Mouse (Mus musculus) hindbrain, embryonic 10.5 days (tissue): ENCODE measurements at regions not wholly inside any gene's neighbourhood (a gene's known extent, or its start where the extent isn't known, plus 50 kb on each side); places are given as distances from the start of the nearest gene placed in this dataset.

ENCODE experiments used
- DNase-seq: peaks from one replicate; pipeline ENCODE4 v3.0.0-alpha.2; 2017; ENCODE audit warnings: low spot score
- H3K27ac ChIP-seq: fragments of 300-500 bp; sonication (generic); 2 replicates; pipeline ENCODE4 v1.5.1; 2016; ENCODE audit warnings: mild to moderate bottlenecking, moderate library complexity
- H3K27me3 ChIP-seq: fragments of 300-500 bp; sonication (generic); 2 replicates; pipeline ENCODE4 v1.6.1; 2016; ENCODE audit warnings: mild to moderate bottlenecking; ENCODE audit not compliant: poor library complexity, insufficient read depth, severe bottlenecking
- H3K36me3 ChIP-seq: fragments of 300-500 bp; sonication (generic); 2 replicates; pipeline ENCODE4 v1.6.1; 2016; ENCODE audit warnings: mild to moderate bottlenecking, moderate library complexity
- H3K4me1 ChIP-seq: fragments of 300-500 bp; sonication (generic); replicated peaks from 2 replicates; pipeline ENCODE4 v1.6.1; 2016; ENCODE audit warnings: mild to moderate bottlenecking
- H3K4me3 ChIP-seq: fragments of 300-500 bp; sonication (generic); 2 replicates; pipeline ENCODE4 v1.5.1; 2016; ENCODE audit warnings: mild to moderate bottlenecking, moderate library complexity
- H3K9me3 ChIP-seq: fragments of 300-500 bp; sonication (generic); 2 replicates; pipeline ENCODE4 v1.6.1; 2016; ENCODE audit warnings: mild to moderate bottlenecking, moderate library complexity
- WGBS: fragments of 180-500 bp; shearing (Covaris S2); methylation state at CpG from one replicate; pipeline ENCODE4 v1.1.7; 2016; 5-methylcytosine and 5-hydroxymethylcytosine counted together

GRCm38 (mm10) chr10:118769751-118770150 is 100.3 kb downstream of the Dyrk2 start:
- no peak overlapping the region for H3K4me3 ChIP-seq
- H3K27me3 ChIP-seq, result no peaks in the 10 kb centered on the region
- no peak overlapping the region for H3K27ac ChIP-seq
- WGBS, result 81% methylated on average over 4 of the region's 4 CpGs
- no peak for DNase-seq
- H3K36me3 ChIP-seq, result no peaks in the 10 kb centered on the region
- H3K9me3 ChIP-seq, result no peaks in the 10 kb centered on the region
- H3K4me1 ChIP-seq, result no peaks in the 10 kb centered on the region

- WGBS, result 92% methylated on average over 10 of the region's 10 CpGs
- Histone ChIP-seq H3K27ac (no peak overlapping the region), H3K27me3 (no peaks in the 10 kb centered on the region), H3K9me3 (no peaks in the 10 kb centered on the region), H3K4me1 (no peaks in the 10 kb centered on the region), H3K36me3 (no peaks in the 10 kb centered on the region), H3K4me3 (no peak overlapping the region)
- DNase-seq, result no peak
Observed at GRCm38 (mm10) chr10:118778656-118779055, 91.4 kb downstream of the Dyrk2 start.

- Histone ChIP-seq H3K36me3 (no peaks in the 10 kb centered on the region), H3K27me3 (no peaks in the 10 kb centered on the region), H3K4me3 (no peak overlapping the region), H3K4me1 (no peaks in the 10 kb centered on the region), H3K27ac (no peak overlapping the region), H3K9me3 (no peaks in the 10 kb centered on the region)
- 91% methylated on average over 10 of the region's 10 CpGs for WGBS
- no peak for DNase-seq
Observed at GRCm38 (mm10) chr10:118780831-118781569, 89.0 kb downstream of the Dyrk2 start.

GRCm38 (mm10) chr10:118781811-118782232 is 88.2 kb downstream of the Dyrk2 start:
- H3K9me3 ChIP-seq, result no peaks in the 10 kb centered on the region
- no peak overlapping the region for H3K4me3 ChIP-seq
- no peaks in the 10 kb centered on the region for H3K36me3 ChIP-seq
- no peak overlapping the region for H3K27ac ChIP-seq
- no peaks in the 10 kb centered on the region for H3K27me3 ChIP-seq
- no peak for DNase-seq
- 88% methylated on average over 10 of the region's 10 CpGs for WGBS
- H3K4me1 ChIP-seq, result no peaks in the 10 kb centered on the region

- Histone ChIP-seq H3K27me3 (no peaks in the 10 kb centered on the region), H3K4me1 (no peaks in the 10 kb centered on the region), H3K4me3 (no peak overlapping the region), H3K36me3 (no peaks in the 10 kb centered on the region), H3K27ac (no peak overlapping the region), H3K9me3 (no peaks in the 10 kb centered on the region)
- 75% methylated on average over 6 of the region's 6 CpGs for WGBS
- DNase-seq, result no peak
Observed at GRCm38 (mm10) chr10:118782646-118783045, 87.4 kb downstream of the Dyrk2 start.

- H3K4me1 ChIP-seq, result no peaks in the 10 kb centered on the region
- H3K27me3 ChIP-seq, result no peaks in the 10 kb centered on the region
- H3K27ac ChIP-seq, result no peak overlapping the region
- no peak for DNase-seq
- no peak overlapping the region for H3K4me3 ChIP-seq
- H3K9me3 ChIP-seq, result no peaks in the 10 kb centered on the region
- H3K36me3 ChIP-seq, result no peaks in the 10 kb centered on the region
- 82% methylated on average over 8 of the region's 8 CpGs for WGBS
Observed at GRCm38 (mm10) chr10:118787280-118787690, 82.7 kb downstream of the Dyrk2 start.

GRCm38 (mm10) chr10:118792352-118793100 is 77.5 kb downstream of the Dyrk2 start:
- H3K9me3 ChIP-seq, result no peaks in the 10 kb centered on the region
- H3K27ac ChIP-seq, result no peak overlapping the region
- no peaks in the 10 kb centered on the region for H3K36me3 ChIP-seq
- no peak overlapping the region for H3K4me3 ChIP-seq
- no peak for DNase-seq
- whole genome bisulfite sequencing, result 91% methylated on average over 15 of the region's 15 CpGs
- no peaks in the 10 kb centered on the region for H3K27me3 ChIP-seq
- no peaks in the 10 kb centered on the region; the same call in 1 of the 2 replicates for H3K4me1 ChIP-seq

- H3K4me1 ChIP-seq, result no peaks in the 10 kb centered on the region; the same call in 1 of the 2 replicates
- no peaks in the 10 kb centered on the region for H3K9me3 ChIP-seq
- H3K27me3 ChIP-seq, result no peaks in the 10 kb centered on the region
- DNase-seq, result no peak
- WGBS, result 94% methylated on average over 2 of the region's 2 CpGs
- H3K36me3 ChIP-seq, result no peaks in the 10 kb centered on the region
- H3K4me3 ChIP-seq, result no peak overlapping the region
- no peak overlapping the region for H3K27ac ChIP-seq
Observed at GRCm38 (mm10) chr10:118793794-118794193, 76.2 kb downstream of the Dyrk2 start.

GRCm38 (mm10) chr10:118794395-118795060 is 75.5 kb downstream of the Dyrk2 start:
- no peak for DNase-seq
- Histone ChIP-seq H3K9me3 (no peaks in the 10 kb centered on the region), H3K4me3 (no peak overlapping the region), H3K4me1 (no peaks in the 10 kb centered on the region; the same call in 1 of the 2 replicates), H3K27ac (no peak overlapping the region), H3K27me3 (no peaks in the 10 kb centered on the region), H3K36me3 (no peaks in the 10 kb centered on the region)
- WGBS, result 62% methylated on average over 9 of the region's 9 CpGs

- no peaks in the 10 kb centered on the region for H3K9me3 ChIP-seq
- no peak overlapping the region for H3K4me3 ChIP-seq
- H3K4me1 ChIP-seq, result no peaks in the 10 kb centered on the region; the same call in 1 of the 2 replicates
- H3K27me3 ChIP-seq, result no peaks in the 10 kb centered on the region
- no peaks in the 10 kb centered on the region for H3K36me3 ChIP-seq
- no peak overlapping the region for H3K27ac ChIP-seq
- DNase-seq, result no peak
- WGBS, result 90% methylated on average over 3 of the region's 3 CpGs
Observed at GRCm38 (mm10) chr10:118795061-118795407, 75.0 kb downstream of the Dyrk2 start.

GRCm38 (mm10) chr10:118796512-118796911 is 73.5 kb downstream of the Dyrk2 start:
- no peak for DNase-seq
- Histone ChIP-seq H3K9me3 (no peaks in the 10 kb centered on the region), H3K4me1 (no peaks in the 10 kb centered on the region; the same call in 1 of the 2 replicates), H3K27me3 (no peaks in the 10 kb centered on the region), H3K4me3 (no peak overlapping the region), H3K36me3 (no peaks in the 10 kb centered on the region), H3K27ac (no peak overlapping the region)
- 83% methylated on average over 7 of the region's 7 CpGs for WGBS

- H3K27ac ChIP-seq, result no peak overlapping the region
- WGBS, result 84% methylated on average over 5 of the region's 5 CpGs
- no peaks in the 10 kb centered on the region; the same call in 1 of the 2 replicates for H3K4me1 ChIP-seq
- no peaks in the 10 kb centered on the region for H3K36me3 ChIP-seq
- H3K27me3 ChIP-seq, result no peaks in the 10 kb centered on the region
- DNase-seq, result no peak
- no peak overlapping the region for H3K4me3 ChIP-seq
- H3K9me3 ChIP-seq, result no peaks in the 10 kb centered on the region
Observed at GRCm38 (mm10) chr10:118797256-118797655, 72.8 kb downstream of the Dyrk2 start.

GRCm38 (mm10) chr10:118799767-118800166 is 70.2 kb downstream of the Dyrk2 start:
- Histone ChIP-seq H3K27ac (no peak overlapping the region), H3K36me3 (no peaks in the 10 kb centered on the region), H3K4me3 (no peak overlapping the region), H3K9me3 (no peaks in the 10 kb centered on the region), H3K27me3 (no peaks in the 10 kb centered on the region), H3K4me1 (peaks cover 7% of the 10 kb centered on the region; the same call in 1 of the 2 replicates)
- DNase-seq, result no peak
- WGBS, result 93% methylated on average over 8 of the region's 8 CpGs
